Mouse (Mus musculus) testis, postnatal 14 days (tissue): ENCODE data around the gene Tmem186.

ENCODE experiments used
- DNase-seq: peaks from one replicate; pipeline ENCODE4 v3.0.0; 2021; ENCODE audit warnings: low spot score

Gene Tmem186

DNA sequence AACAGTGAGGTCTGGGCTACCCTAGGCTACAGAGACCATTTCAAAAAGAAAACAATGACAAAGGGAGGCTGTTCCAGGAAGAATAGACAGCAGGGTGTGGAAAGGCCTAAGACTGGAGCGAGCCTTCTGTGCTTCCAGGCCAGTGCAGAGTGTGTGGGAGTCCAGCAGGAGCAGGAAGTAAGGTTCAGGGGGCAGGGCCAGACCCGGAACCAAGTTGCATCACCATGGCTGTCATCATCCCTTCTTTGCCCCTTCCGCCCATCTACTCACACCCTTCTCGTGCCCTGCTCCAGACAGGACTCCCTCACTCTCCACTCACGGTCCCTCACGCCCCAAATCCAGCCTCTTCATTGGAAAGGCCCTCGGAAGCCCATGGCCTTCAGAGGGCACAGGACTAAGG lies 29.7 kb upstream of the Tmem186 start:
- no peak for DNase-seq

DNA sequence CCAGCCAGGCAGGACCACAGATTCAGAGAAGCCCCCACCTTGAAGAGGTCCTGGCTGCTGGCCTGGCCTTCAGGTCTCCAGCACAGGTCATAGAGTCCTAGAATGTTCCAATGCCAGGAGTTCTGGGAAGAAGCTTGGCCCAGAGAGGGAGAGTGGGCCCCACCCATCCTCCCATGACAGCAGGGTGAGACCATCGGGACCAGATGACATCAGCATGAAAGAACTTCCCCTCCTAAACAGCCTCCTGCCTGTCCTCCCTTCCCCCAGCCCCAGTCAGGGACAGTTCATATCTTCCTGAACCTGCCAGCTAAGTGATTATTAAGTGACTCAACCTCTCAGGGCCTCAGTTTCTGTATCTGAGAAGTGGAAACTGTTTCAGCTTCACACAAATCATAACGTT lies 28.9 kb upstream of the Tmem186 start:
- no peak for DNase-seq

- DNase-seq = no peak
These were observed 27.9 kb upstream of the Tmem186 start for GRCm38 (mm10) chr16:8665367-8665766.

DNA sequence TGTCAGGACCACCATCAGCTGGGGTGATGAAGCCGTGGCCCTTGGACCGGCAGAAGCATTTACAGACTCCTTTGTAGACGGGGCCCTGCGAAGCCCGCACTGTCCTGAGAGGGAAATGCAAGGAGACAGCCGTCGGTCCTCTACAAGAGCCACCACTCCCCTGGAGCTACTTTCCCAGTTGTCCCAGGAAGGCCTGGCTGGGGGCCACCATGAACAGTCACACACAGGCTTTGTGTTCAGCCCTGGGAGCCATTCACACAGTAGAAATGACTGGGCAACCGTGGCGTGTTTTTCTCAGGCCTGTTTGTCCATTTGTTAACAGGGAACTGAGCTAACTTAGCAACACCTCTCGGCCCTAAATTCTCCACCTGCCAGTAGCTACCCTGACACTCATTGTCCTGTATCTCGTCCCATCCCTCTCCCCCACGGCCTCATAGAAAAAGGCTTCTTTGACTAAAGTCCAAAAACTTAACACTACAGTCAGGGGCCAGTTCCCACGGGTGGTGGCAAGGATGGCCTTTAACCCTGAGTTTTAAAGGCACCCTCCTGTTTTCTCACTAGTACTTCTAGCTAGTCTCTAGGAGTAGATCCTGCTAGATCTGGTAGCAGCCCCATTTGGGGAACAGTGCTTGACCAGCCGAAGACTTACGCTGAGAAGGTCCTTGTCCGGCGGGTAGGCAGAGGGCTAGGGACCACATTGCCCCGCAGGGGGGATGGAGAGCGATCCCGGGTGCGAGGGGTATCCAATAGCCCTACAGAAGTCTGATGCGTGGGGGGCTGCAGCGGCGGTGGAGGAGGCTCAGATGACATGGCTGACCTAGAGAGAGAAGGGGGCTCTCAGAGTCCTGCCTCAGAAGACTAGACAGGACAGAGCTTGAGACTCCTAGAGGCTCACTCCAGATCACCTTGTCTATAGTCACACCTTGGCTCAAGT lies 26.4 kb upstream of the Tmem186 start:
- DNase-seq = no peak

GRCm38 (mm10) chr16:8663022-8663421 lies 25.5 kb upstream of the Tmem186 start:
- DNase-seq = no peak

- DNase-seq = no peak
These were observed 21.3 kb upstream of the Tmem186 start for GRCm38 (mm10) chr16:8658764-8659163.

- DNase-seq = no peak
These were observed 20.8 kb upstream of the Tmem186 start for GRCm38 (mm10) chr16:8658349-8658748.

GRCm38 (mm10) chr16:8656256-8656655 lies 18.7 kb upstream of the Tmem186 start:
- no peak for DNase-seq

- DNase-seq = no peak
These were observed 18.1 kb upstream of the Tmem186 start for GRCm38 (mm10) chr16:8655599-8655998.

DNA sequence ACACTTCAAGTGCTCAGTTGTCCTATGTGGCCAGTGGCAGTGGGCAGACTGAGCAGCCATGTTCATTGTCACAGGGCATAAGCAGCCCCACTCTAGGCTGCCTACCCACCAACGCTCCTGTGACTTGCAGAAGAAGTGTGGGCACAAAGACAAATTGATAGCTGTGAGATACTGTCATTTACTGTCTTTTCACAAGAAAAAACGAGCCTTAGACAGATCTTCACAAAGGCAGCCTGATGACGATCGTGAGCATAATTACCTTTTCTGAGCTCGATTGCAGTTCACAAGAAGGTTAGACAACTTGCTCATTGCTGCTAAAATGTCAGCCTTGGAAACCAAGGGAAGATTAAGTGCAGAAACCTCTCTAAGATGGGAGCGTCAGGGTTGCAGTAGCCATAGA lies 17.6 kb upstream of the Tmem186 start:
- DNase-seq = no peak

- no peak for DNase-seq
These were observed 12.5 kb upstream of the Tmem186 start for GRCm38 (mm10) chr16:8650007-8650406.

DNA sequence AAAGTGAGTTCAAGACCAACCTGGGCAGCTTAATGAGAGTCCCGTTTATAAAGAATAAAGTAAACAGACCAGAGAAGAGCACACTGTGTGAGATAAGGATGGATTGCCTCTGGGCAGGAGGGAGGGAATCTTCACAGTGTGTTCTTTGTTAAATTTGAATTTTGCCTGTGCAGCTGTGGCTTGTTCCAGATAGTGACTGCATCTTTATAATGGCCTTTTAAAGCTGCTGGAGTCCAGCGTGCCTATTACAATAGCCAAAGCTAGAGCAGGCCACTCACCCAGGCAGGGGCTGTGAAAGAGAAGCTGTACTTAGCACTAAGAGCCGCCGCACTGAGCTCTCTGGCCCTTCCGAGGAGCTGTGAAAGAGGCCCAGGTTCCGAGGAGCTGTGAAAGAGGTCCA lies 8.0 kb upstream of the Tmem186 start:
- DNase-seq = no peak

GRCm38 (mm10) chr16:8643855-8644254 lies 6.3 kb upstream of the Tmem186 start:
- DNase-seq = no peak

DNA sequence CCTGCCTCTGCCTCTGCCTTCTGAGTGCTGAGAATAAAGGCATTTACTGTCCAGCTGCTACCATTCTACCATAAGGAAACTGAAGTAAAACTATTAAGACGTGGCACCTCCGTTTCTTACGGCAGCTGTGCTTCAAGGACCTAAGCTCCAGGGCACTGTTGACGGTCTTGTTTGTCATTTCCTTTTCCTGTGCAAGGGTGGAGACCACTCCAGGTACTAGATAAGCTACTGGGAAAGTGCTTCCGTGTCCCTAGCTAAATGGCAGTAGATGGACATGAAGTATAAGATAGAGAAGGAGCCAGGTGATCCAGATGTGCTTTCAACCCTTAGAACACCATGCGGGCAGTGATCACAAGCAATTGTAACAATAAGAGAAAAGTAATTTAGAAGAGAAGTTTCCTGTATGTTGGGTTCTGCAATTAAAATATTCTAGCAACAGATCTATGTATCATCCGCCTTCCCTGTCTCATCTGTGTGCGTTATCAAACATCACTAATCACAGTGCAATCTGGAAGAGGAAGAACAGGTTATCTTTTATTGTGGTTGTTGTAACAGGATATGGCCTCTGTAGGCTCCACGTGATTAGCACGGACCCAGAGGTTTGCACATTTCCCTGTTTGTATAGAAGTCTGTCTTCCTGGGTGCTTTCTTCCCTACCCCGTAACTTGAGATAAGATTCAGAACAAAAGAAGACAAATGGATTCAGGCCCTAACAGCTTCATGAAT lies 2.1 kb upstream of the Tmem186 start:
- no peak for DNase-seq

DNA sequence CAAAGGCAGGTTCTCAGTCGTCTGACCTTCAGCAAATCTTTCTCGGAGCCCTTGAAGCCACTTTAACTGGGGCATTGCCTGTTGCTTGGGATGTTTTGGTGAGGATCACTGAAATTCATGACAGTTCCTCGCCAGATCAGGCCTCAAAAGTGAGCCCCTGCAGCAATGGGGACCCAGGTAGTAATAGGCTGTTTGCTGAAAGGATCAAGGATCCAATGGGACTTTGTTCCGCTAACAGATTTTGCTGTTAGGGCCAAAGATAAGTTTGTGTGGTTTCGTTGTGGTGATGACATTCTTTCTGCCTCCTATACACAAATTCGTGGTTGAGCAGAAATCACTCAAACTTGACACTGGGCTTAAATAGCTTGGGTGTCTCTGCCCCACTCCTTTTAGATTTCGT lies 619 bp upstream of the Tmem186 start:
- no peak for DNase-seq

GRCm38 (mm10) chr16:8636867-8637216 lies 670 bp downstream of the Tmem186 start:
- DNase-seq = no peak

- DNase-seq = no peak
These were observed 6.1 kb downstream of the Tmem186 start for GRCm38 (mm10) chr16:8631428-8631827.

DNA sequence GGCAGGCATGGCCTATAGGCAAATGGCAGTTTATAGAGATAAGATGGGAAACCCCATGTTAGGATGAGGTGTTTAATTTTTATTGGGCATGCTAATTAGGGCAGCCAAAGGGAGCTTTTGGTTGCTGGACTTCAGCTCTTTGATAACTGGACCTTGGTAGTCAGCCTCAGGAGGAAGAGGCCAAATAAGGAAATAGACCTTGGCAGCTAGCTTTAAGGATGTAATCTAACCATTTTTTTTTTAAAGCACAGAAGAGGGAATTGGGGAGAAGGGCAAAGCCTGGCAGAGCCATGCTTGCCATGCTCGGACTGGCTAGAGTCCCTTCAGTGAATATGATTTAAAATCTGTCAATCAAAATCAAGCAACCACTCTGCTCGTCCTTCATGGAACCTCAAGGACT lies 7.1 kb downstream of the Tmem186 start:
- DNase-seq = no peak

GRCm38 (mm10) chr16:8620315-8621115 lies 17.0 kb downstream of the Tmem186 start:
- DNase-seq = peak; percentile 35

DNA sequence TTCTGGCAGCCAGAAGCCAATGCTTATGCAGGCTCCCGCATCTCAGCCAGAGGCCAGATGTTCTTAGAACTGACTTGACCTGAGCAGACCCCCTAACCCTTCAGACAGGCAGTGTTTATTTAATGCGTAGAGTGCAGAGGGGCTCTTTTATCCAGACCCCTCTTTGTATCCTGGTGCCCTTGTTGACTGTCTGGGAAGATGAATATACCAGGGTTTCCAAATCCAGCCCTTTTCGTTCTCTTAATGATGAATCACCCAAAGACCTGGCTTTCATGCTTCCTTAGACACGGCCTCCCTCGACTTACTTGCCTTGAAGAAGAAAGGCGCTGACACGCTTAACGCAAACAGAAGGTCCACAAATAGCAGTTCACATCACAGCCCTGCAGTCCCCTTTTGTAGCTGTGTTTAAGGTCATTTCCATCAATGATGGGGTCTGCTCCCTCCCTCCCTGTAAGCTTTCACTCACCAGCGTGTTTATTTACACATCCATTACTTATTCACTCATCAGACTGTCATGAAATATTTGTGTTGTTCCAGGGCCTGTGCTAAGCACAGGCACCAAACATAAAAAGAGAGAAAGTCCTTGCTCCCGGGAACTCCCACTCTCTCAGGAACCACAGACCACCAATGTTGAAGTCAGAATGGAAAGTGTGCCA lies 17.7 kb downstream of the Tmem186 start:
- no peak for DNase-seq

DNA sequence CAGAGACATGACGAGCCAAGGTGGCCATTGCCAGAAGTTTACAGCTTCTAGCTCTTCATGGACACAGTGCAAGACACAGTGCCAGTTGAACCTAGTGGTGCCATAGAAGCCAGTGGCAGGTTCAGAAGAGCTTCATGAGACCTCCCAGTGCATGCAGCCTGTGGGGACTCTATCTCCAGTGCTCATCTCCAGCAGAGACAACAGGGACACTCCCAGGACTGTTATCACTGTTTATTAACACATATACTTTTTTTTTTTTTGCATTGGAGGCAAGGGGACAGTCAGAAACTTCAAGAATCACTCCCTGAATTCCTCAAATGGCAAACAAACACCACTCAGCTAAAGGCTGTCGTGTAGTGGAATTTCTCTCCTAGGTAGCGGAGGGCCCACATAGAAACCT lies 24.1 kb downstream of the Tmem186 start:
- no peak for DNase-seq

DNA sequence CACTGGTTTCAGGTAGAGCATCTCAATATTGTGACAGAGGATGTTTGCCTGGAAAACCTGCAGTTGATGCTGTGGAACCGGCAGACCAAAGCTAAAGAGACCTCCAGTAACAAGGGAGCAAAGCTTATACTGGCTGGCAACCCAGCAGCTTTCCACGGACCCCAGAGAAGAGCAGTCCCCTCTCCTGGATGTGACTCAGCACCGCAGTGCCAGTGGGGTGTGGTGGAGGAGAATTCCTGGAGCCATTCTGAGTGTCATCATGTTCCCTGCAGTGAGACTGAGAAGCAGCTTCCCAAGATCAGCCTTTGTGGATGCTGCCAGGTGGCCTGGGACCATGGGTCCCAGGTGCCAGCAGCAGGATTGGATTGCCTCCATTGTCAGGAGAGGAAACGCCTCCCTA lies 24.5 kb downstream of the Tmem186 start:
- DNase-seq = no peak
